Mouse (Mus musculus): Measurements from ENCODE around the gene Pik3r1. TPM values are rescaled to one million over a fixed set of nuclear protein-coding genes. Genes with fewer than 3 reads are reported as not detected.

Gene Pik3r1
- polyA plus RNA-seq, 1 experiment from 2014 or later, result 18.5 TPM

- Histone ChIP-seq H3K27me3 (ENCODE audit: insufficient read depth, low read length) (no peaks in the 10 kb centered on the region), H3K27ac (ENCODE audit: low read depth) (no peak overlapping the region), H3K36me3 (replicated peaks; ENCODE audit: insufficient read depth, low read length) (no peaks in the 10 kb centered on the region), H3K4me3 (ENCODE audit: low read depth, low read length) (no peak overlapping the region), H3K9ac (replicated peaks) (no peak overlapping the region), H3K9me3 (ENCODE audit: low read length) (no peaks in the 10 kb centered on the region), H3K4me1 (ENCODE audit: insufficient read depth) (peaks cover 20% of the 10 kb centered on the region), H3K4me2 (ENCODE audit: low read depth, low read length) (no peak overlapping the region)
- WGBS (ENCODE audit: insufficient replicate concordance), result 76% methylated on average over 4 of the region's 4 CpGs
- no peak for ATAC-seq
- no peak for TF ChIP-seq EP300 (IDR thresholded peaks at IDR 0.05; ENCODE audit: low read depth)
- TF ChIP-seq CTCF (IDR thresholded peaks at IDR 0.05; ENCODE audit: low read depth), result no peak
- DNase-seq, result no peak
These were observed 1.9 kb upstream of the Pik3r1 start for GRCm38 (mm10) chr13:101769955-101770354.

GRCm38 (mm10) chr13:101768630-101768991, 594 bp upstream of the Pik3r1 start:
- WGBS (ENCODE audit: insufficient replicate concordance), result 1% methylated on average over 17 of the region's 17 CpGs
- Histone ChIP-seq H3K4me1 (ENCODE audit: insufficient read depth) (peaks cover 27% of the 10 kb centered on the region), H3K4me2 (ENCODE audit: low read depth, low read length) (peak overlapping the region; percentile 87), H3K9me3 (ENCODE audit: low read length) (no peaks in the 10 kb centered on the region), H3K4me3 (ENCODE audit: low read depth, low read length) (peak overlapping the region; percentile 99), H3K36me3 (replicated peaks; ENCODE audit: insufficient read depth, low read length) (no peaks in the 10 kb centered on the region), H3K9ac (replicated peaks) (peak overlapping the region; percentile 96), H3K27me3 (ENCODE audit: insufficient read depth, low read length) (no peaks in the 10 kb centered on the region), H3K27ac (ENCODE audit: low read depth) (peak overlapping the region; percentile 99)
- ATAC-seq (peak; percentile 50), DNase-seq (peak; percentile 75)
- TF ChIP-seq EP300 (IDR thresholded peaks at IDR 0.05; ENCODE audit: low read depth) (no peak), CTCF (IDR thresholded peaks at IDR 0.05; ENCODE audit: low read depth) (peak; percentile 17; the same call in 1 of the 2 replicates)

GRCm38 (mm10) chr13:101767013-101767808, 806 bp downstream of the Pik3r1 start:
- no peaks in the 10 kb centered on the region for H3K9me3 ChIP-seq (ENCODE audit: low read length)
- peak overlapping the region; percentile 87 for H3K4me2 ChIP-seq (ENCODE audit: low read depth, low read length)
- peak overlapping the region; percentile 99 for H3K4me3 ChIP-seq (ENCODE audit: low read depth, low read length)
- no peaks in the 10 kb centered on the region for H3K27me3 ChIP-seq (ENCODE audit: insufficient read depth, low read length)
- peak; percentile 16 for ATAC-seq
- no peaks in the 10 kb centered on the region for H3K36me3 ChIP-seq (replicated peaks; ENCODE audit: insufficient read depth, low read length)
- TF ChIP-seq CTCF (IDR thresholded peaks at IDR 0.05; ENCODE audit: low read depth) (no peak), EP300 (IDR thresholded peaks at IDR 0.05; ENCODE audit: low read depth) (no peak)
- peaks cover 41% of the 10 kb centered on the region for H3K4me1 ChIP-seq (ENCODE audit: insufficient read depth)
- H3K27ac ChIP-seq (ENCODE audit: low read depth), result peak overlapping the region; percentile 99
- peak; percentile 66 for DNase-seq
- H3K9ac ChIP-seq (replicated peaks), result peak overlapping the region; percentile 96
- WGBS (ENCODE audit: insufficient replicate concordance), result under 1% methylated on average over 56 of the region's 60 CpGs

GRCm38 (mm10) chr13:101766605-101767012, 1.4 kb downstream of the Pik3r1 start:
- H3K27ac ChIP-seq (ENCODE audit: low read depth), result peak overlapping the region; percentile 99
- peak overlapping the region; percentile 99 for H3K4me3 ChIP-seq (ENCODE audit: low read depth, low read length)
- WGBS (ENCODE audit: insufficient replicate concordance), result 0% methylated on average over 5 of the region's 5 CpGs
- no peak for DNase-seq
- no peaks in the 10 kb centered on the region for H3K36me3 ChIP-seq (replicated peaks; ENCODE audit: insufficient read depth, low read length)
- peaks cover 43% of the 10 kb centered on the region for H3K4me1 ChIP-seq (ENCODE audit: insufficient read depth)
- H3K9ac ChIP-seq (replicated peaks), result peak overlapping the region; percentile 96
- no peak for ATAC-seq
- no peaks in the 10 kb centered on the region for H3K9me3 ChIP-seq (ENCODE audit: low read length)
- TF ChIP-seq EP300 (IDR thresholded peaks at IDR 0.05; ENCODE audit: low read depth) (no peak), CTCF (IDR thresholded peaks at IDR 0.05; ENCODE audit: low read depth) (no peak)
- no peaks in the 10 kb centered on the region for H3K27me3 ChIP-seq (ENCODE audit: insufficient read depth, low read length)
- H3K4me2 ChIP-seq (ENCODE audit: low read depth, low read length), result peak overlapping the region; percentile 87

GRCm38 (mm10) chr13:101765976-101766375, 2.0 kb downstream of the Pik3r1 start:
- no peak for TF ChIP-seq CTCF (IDR thresholded peaks at IDR 0.05; ENCODE audit: low read depth)
- TF ChIP-seq EP300 (IDR thresholded peaks at IDR 0.05; ENCODE audit: low read depth), result no peak
- Histone ChIP-seq H3K9ac (replicated peaks) (peak overlapping the region; percentile 96), H3K27me3 (ENCODE audit: insufficient read depth, low read length) (no peaks in the 10 kb centered on the region), H3K36me3 (replicated peaks; ENCODE audit: insufficient read depth, low read length) (no peaks in the 10 kb centered on the region), H3K4me3 (ENCODE audit: low read depth, low read length) (peak overlapping the region; percentile 99), H3K27ac (ENCODE audit: low read depth) (peak overlapping the region; percentile 99; the same call in 1 of the 2 replicates), H3K4me1 (ENCODE audit: insufficient read depth) (peaks cover 48% of the 10 kb centered on the region), H3K9me3 (ENCODE audit: low read length) (no peaks in the 10 kb centered on the region), H3K4me2 (ENCODE audit: low read depth, low read length) (peak overlapping the region; percentile 87)
- WGBS (ENCODE audit: insufficient replicate concordance), result 3% methylated on average over 3 of the region's 3 CpGs
- ATAC-seq (no peak), DNase-seq (no peak)

GRCm38 (mm10) chr13:101764111-101764510, 3.9 kb downstream of the Pik3r1 start:
- DNase-seq, result peak; percentile 65
- TF ChIP-seq EP300 (IDR thresholded peaks at IDR 0.05; ENCODE audit: low read depth) (0 out of 2 replicates have a peak, but pooled peaks have one; percentile 33), CTCF (IDR thresholded peaks at IDR 0.05; ENCODE audit: low read depth) (no peak)
- 60% methylated on average over 5 of the region's 5 CpGs for WGBS (ENCODE audit: insufficient replicate concordance)
- Histone ChIP-seq H3K36me3 (replicated peaks; ENCODE audit: insufficient read depth, low read length) (no peaks in the 10 kb centered on the region), H3K4me2 (ENCODE audit: low read depth, low read length) (peak overlapping the region; percentile 67), H3K27ac (ENCODE audit: low read depth) (peak overlapping the region; percentile 85), H3K9ac (replicated peaks) (peak overlapping the region; percentile 27; the same call in 1 of the 2 replicates), H3K4me3 (ENCODE audit: low read depth, low read length) (peak overlapping the region; percentile 13; the same call in 1 of the 2 replicates), H3K9me3 (ENCODE audit: low read length) (no peaks in the 10 kb centered on the region), H3K27me3 (ENCODE audit: insufficient read depth, low read length) (no peaks in the 10 kb centered on the region), H3K4me1 (ENCODE audit: insufficient read depth) (peaks cover 64% of the 10 kb centered on the region)
- no peak for ATAC-seq

Data from liver, postnatal 0 days (tissue).